Mouse (Mus musculus) liver, adult 2 months (tissue): ENCODE measurements around the gene Cdc42ep4. TPM values are rescaled to one million over a fixed set of nuclear protein-coding genes. Genes with fewer than 3 reads are reported as not detected.

Experiments used
- DNase-seq: peaks from one replicate; pipeline ENCODE4 v3.0.0-alpha.2; 2011; ENCODE audit warnings: low read depth, low spot score; ENCODE audit errors: extremely low read depth
- H3K27ac ChIP-seq: fragments of 200-500 bp; replicated peaks from 2 replicates; pipeline ENCODE4 v1.5.1; 2012; ENCODE audit warnings: low read depth, mild to moderate bottlenecking, control low read depth, inconsistent platforms, low read length; ENCODE audit not compliant: insufficient read depth
- H3K27me3 ChIP-seq: fragments of 200-500 bp; 2 replicates; pipeline ENCODE4 v1.6.1; 2012; ENCODE audit warnings: mild to moderate bottlenecking, moderate library complexity, low read length, inconsistent platforms; ENCODE audit not compliant: control insufficient read depth, insufficient read depth
- H3K36me3 ChIP-seq: fragments of 200-500 bp; 2 replicates; pipeline ENCODE4 v1.6.1; 2012; ENCODE audit warnings: low read length, inconsistent platforms; ENCODE audit not compliant: control insufficient read depth, insufficient read depth
- H3K4me1 ChIP-seq: fragments of 200-500 bp; 2 replicates; pipeline ENCODE4 v1.6.1; 2011; ENCODE audit warnings: low read length; ENCODE audit not compliant: control insufficient read depth, insufficient read depth
- H3K4me3 ChIP-seq: fragments of 200-500 bp; 2 replicates; pipeline ENCODE4 v1.5.1; 2011; ENCODE audit warnings: low read depth, mild to moderate bottlenecking, control low read depth, low read length, moderate library complexity; ENCODE audit not compliant: insufficient read depth
- H3K79me2 ChIP-seq: fragments of 200-500 bp; 2 replicates; pipeline ENCODE4 v1.6.1; 2012; ENCODE audit warnings: inconsistent platforms, mild to moderate bottlenecking, low read length, moderate library complexity; ENCODE audit not compliant: control insufficient read depth, insufficient read depth
- H3K9ac ChIP-seq: fragments of 200-500 bp; 2 replicates; pipeline ENCODE4 v1.6.1; 2012; ENCODE audit warnings: low read depth, mild to moderate bottlenecking, control low read depth, inconsistent platforms, low read length
- CTCF ChIP-seq: fragments of 200-500 bp; IDR thresholded peaks from 2 replicates; pipeline ENCODE4 v1.5.1; 2011; ENCODE audit warnings: low read depth, low read length, control low read depth
- POLR2A ChIP-seq: fragments of 200-500 bp; IDR thresholded peaks from 2 replicates; pipeline ENCODE4 v1.6.1; 2011; ENCODE audit warnings: low read length, control low read depth; ENCODE audit not compliant: insufficient read depth; ENCODE audit errors: extremely low read depth
- WGBS: fragments of 180-500 bp; shearing (Covaris S2); methylation state at CpG from one replicate; pipeline ENCODE4 v1.1.7; 2018; 5-methylcytosine and 5-hydroxymethylcytosine counted together
- polyA plus RNA-seq: library from polyadenylated mRNA; depleted of rRNA; stranded (reverse); fragments of >200 nt; gene quantifications from 2 replicates; pipeline ENCODE4 v1.2.3, GENCODE M21; 2012
- total RNA-seq: library from RNA; depleted of rRNA; stranded (reverse); fragments of >200 nt; gene quantifications from 2 replicates; pipeline ENCODE4 v1.2.3, GENCODE M21; 2014

The Cdc42ep4 gene
- total and polyA plus RNA-seq, 2 experiments, result 25.2 to 32.7 TPM

GRCm38 (mm10) chr11:113727992-113728391, 23.7 kb downstream of the Cdc42ep4 start:
- Histone ChIP-seq H3K4me3 (no peak overlapping the region), H3K36me3 (peaks cover 7% of the 10 kb centered on the region; the same call in 1 of the 2 replicates), H3K27me3 (no peaks in the 10 kb centered on the region), H3K27ac (peak overlapping the region; percentile 73), H3K9ac (peak overlapping the region; percentile 29; the same call in 1 of the 2 replicates), H3K79me2 (peaks cover 24% of the 10 kb centered on the region), H3K4me1 (peaks cover 56% of the 10 kb centered on the region)
- WGBS, result 28% methylated on average over 6 of the region's 6 CpGs
- TF ChIP-seq CTCF, result no peak
- no peak for TF ChIP-seq POLR2A
- peak; percentile 93 for DNase-seq

- H3K36me3 ChIP-seq, result peaks cover 7% of the 10 kb centered on the region; the same call in 1 of the 2 replicates
- no peaks in the 10 kb centered on the region for H3K27me3 ChIP-seq
- peak overlapping the region; percentile 73 for H3K27ac ChIP-seq
- WGBS, result 64% methylated on average over 14 of the region's 14 CpGs
- no peak for DNase-seq
- H3K9ac ChIP-seq, result peak overlapping the region; percentile 29; the same call in 1 of the 2 replicates
- TF ChIP-seq POLR2A, result no peak
- no peak for TF ChIP-seq CTCF
- peaks cover 16% of the 10 kb centered on the region; the same call in 1 of the 2 replicates for H3K79me2 ChIP-seq
- peaks cover 54% of the 10 kb centered on the region for H3K4me1 ChIP-seq
- no peak overlapping the region for H3K4me3 ChIP-seq
Observed at GRCm38 (mm10) chr11:113726994-113727888, 24.4 kb downstream of the Cdc42ep4 start.

GRCm38 (mm10) chr11:113725235-113726048, 26.2 kb downstream of the Cdc42ep4 start:
- peaks cover 15% of the 10 kb centered on the region; the same call in 1 of the 2 replicates for H3K79me2 ChIP-seq
- H3K4me3 ChIP-seq, result no peak overlapping the region
- DNase-seq, result peak; percentile 57
- H3K9ac ChIP-seq, result no peak overlapping the region
- no peak for TF ChIP-seq CTCF
- TF ChIP-seq POLR2A, result no peak
- peak overlapping the region; percentile 11; the same call in 1 of the 2 replicates for H3K27ac ChIP-seq
- H3K27me3 ChIP-seq, result no peaks in the 10 kb centered on the region
- H3K4me1 ChIP-seq, result peaks cover 42% of the 10 kb centered on the region
- 13% methylated on average over 4 of the region's 4 CpGs for WGBS
- peaks cover 7% of the 10 kb centered on the region; the same call in 1 of the 2 replicates for H3K36me3 ChIP-seq

GRCm38 (mm10) chr11:113722405-113723090, 29.1 kb downstream of the Cdc42ep4 start:
- no peaks in the 10 kb centered on the region for H3K27me3 ChIP-seq
- no peaks in the 10 kb centered on the region for H3K79me2 ChIP-seq
- no peaks in the 10 kb centered on the region; the same call in 1 of the 2 replicates for H3K36me3 ChIP-seq
- 17% methylated on average over 14 of the region's 14 CpGs for WGBS
- peak overlapping the region; percentile 97 for H3K27ac ChIP-seq
- peak overlapping the region; percentile 64 for H3K9ac ChIP-seq
- H3K4me1 ChIP-seq, result peaks cover 18% of the 10 kb centered on the region; the same call in 1 of the 2 replicates
- no peak for TF ChIP-seq CTCF
- TF ChIP-seq POLR2A, result no peak
- peak overlapping the region; percentile 43; the same call in 1 of the 2 replicates for H3K4me3 ChIP-seq
- DNase-seq, result peak; percentile 98

- no peaks in the 10 kb centered on the region for H3K27me3 ChIP-seq
- 73% methylated on average over 16 of the region's 16 CpGs for WGBS
Observed at GRCm38 (mm10) chr11:113717767-113718424, 33.8 kb downstream of the Cdc42ep4 start.

More at GRCm38 (mm10) chr11:113717767-113718424, 33.8 kb downstream of the Cdc42ep4 start:
- TF ChIP-seq CTCF (no peak), POLR2A (no peak)
- H3K4me3 ChIP-seq, result no peak overlapping the region
- no peaks in the 10 kb centered on the region for H3K79me2 ChIP-seq
- no peak for DNase-seq
- H3K4me1 ChIP-seq, result peaks cover 5% of the 10 kb centered on the region; the same call in 1 of the 2 replicates
- H3K36me3 ChIP-seq, result no peaks in the 10 kb centered on the region
- no peak overlapping the region for H3K27ac ChIP-seq
- no peak overlapping the region for H3K9ac ChIP-seq
